Mouse (Mus musculus) liver, embryonic 15.5 days (tissue): ENCODE data around the gene Fgd5. TPM values are rescaled to one million over a fixed set of nuclear protein-coding genes. Genes with fewer than 3 reads are reported as not detected.

Experiments
- ATAC-seq: fragments of 200-750 bp; cut with Nextera tagmentation; 2 replicates; pipeline ENCODE4 v1.8.0; 2017; ENCODE audit warnings: moderate number of reproducible peaks, mild to moderate bottlenecking, moderate library complexity; ENCODE audit not compliant: insufficient read depth
- H3K27ac ChIP-seq: fragments of 300-500 bp; sonication (generic); replicated peaks from 2 replicates; pipeline ENCODE4 v1.5.1; 2015; ENCODE audit warnings: mild to moderate bottlenecking, inconsistent platforms
- H3K27me3 ChIP-seq: fragments of 300-500 bp; sonication (generic); 2 replicates; pipeline ENCODE4 v1.6.1; 2015; ENCODE audit warnings: mild to moderate bottlenecking, inconsistent platforms
- H3K36me3 ChIP-seq: fragments of 300-500 bp; sonication (generic); replicated peaks from 2 replicates; pipeline ENCODE4 v1.6.1; 2015; ENCODE audit warnings: moderate library complexity, mild to moderate bottlenecking, inconsistent platforms
- H3K4me1 ChIP-seq: fragments of 300-500 bp; sonication (generic); replicated peaks from 2 replicates; pipeline ENCODE4 v1.6.1; 2015; ENCODE audit warnings: inconsistent platforms
- H3K4me2 ChIP-seq: fragments of 300-500 bp; sonication (generic); 2 replicates; pipeline ENCODE4 v1.6.1; 2015; ENCODE audit warnings: moderate library complexity, mild to moderate bottlenecking, inconsistent platforms
- H3K4me3 ChIP-seq: fragments of 300-500 bp; sonication (generic); replicated peaks from 2 replicates; pipeline ENCODE4 v1.5.1; 2015; ENCODE audit warnings: mild to moderate bottlenecking, inconsistent platforms
- H3K9ac ChIP-seq: fragments of 300-500 bp; sonication (generic); 2 replicates; pipeline ENCODE4 v1.6.1; 2015; ENCODE audit warnings: moderate library complexity, mild to moderate bottlenecking, inconsistent platforms
- H3K9me3 ChIP-seq: fragments of 300-500 bp; sonication (generic); replicated peaks from 2 replicates; pipeline ENCODE4 v1.6.1; 2016; ENCODE audit warnings: inconsistent platforms
- WGBS: fragments of 180-500 bp; shearing (Covaris S2); methylation state at CpG from one replicate; pipeline ENCODE4 v1.1.7; 2015; ENCODE audit warnings: mixed read lengths; ENCODE audit not compliant: insufficient replicate concordance; 5-methylcytosine and 5-hydroxymethylcytosine counted together
- polyA plus RNA-seq: library from polyadenylated mRNA; unstranded; fragments of >200 nt; fragmentation: Nextera tagmentation; extraction: Ambion mirVana; gene quantifications from 2 replicates; pipeline ENCODE4 v1.2.1, GENCODE M21; 2015

Fgd5 gene
- polyA plus RNA-seq, 1 experiment from 2014 or later, result 2.0 TPM

GRCm38 (mm10) chr6:92093869-92094268 is 115.2 kb downstream of the Fgd5 start:
- H3K4me1 ChIP-seq, result peaks cover 50% of the 10 kb centered on the region
- no peaks in the 10 kb centered on the region for H3K36me3 ChIP-seq
- no peak overlapping the region for H3K27ac ChIP-seq
- peak overlapping the region; percentile 82; the same call in 1 of the 2 replicates for H3K4me2 ChIP-seq
- no peak overlapping the region for H3K4me3 ChIP-seq
- no peak overlapping the region for H3K9ac ChIP-seq
- H3K9me3 ChIP-seq, result no peaks in the 10 kb centered on the region
- H3K27me3 ChIP-seq, result no peaks in the 10 kb centered on the region
- no peak for ATAC-seq
- 19% methylated on average over 2 of the region's 2 CpGs for WGBS

GRCm38 (mm10) chr6:92100679-92101360 is 122.1 kb downstream of the Fgd5 start:
- H3K4me3 ChIP-seq, result no peak overlapping the region
- no peak for ATAC-seq
- no peak overlapping the region for H3K4me2 ChIP-seq
- no peaks in the 10 kb centered on the region for H3K36me3 ChIP-seq
- no peaks in the 10 kb centered on the region for H3K27me3 ChIP-seq
- 61% methylated on average over 2 of the region's 2 CpGs for WGBS
- no peaks in the 10 kb centered on the region for H3K9me3 ChIP-seq
- H3K27ac ChIP-seq, result no peak overlapping the region
- peaks cover 11% of the 10 kb centered on the region for H3K4me1 ChIP-seq
- H3K9ac ChIP-seq, result no peak overlapping the region

- Histone ChIP-seq H3K4me2 (no peak overlapping the region), H3K4me1 (no peaks in the 10 kb centered on the region), H3K27ac (no peak overlapping the region), H3K27me3 (no peaks in the 10 kb centered on the region), H3K9me3 (no peaks in the 10 kb centered on the region), H3K36me3 (0 out of 2 replicates have a peak, but pooled peaks cover 5% of the 10 kb centered on the region), H3K4me3 (no peak overlapping the region), H3K9ac (no peak overlapping the region)
- no peak for ATAC-seq
These were observed 145.9 kb downstream of the Fgd5 start for GRCm38 (mm10) chr6:92124547-92124946.

Other genes starting within 250 kb of the Fgd5 start
- 0.10 and 0.12 TPM in 2 replicates for gene Grip2, start 151.6 kb upstream of the Fgd5 start, polyA plus RNA-seq
- gene Ccdc174, start 100.8 kb upstream of the Fgd5 start, polyA plus RNA-seq, result 9.2 and 11.7 TPM in 2 replicates
- 0.08 and 0.13 TPM in 2 replicates for gene 4930590J08Rik, start 76.1 kb upstream of the Fgd5 start, polyA plus RNA-seq
- gene Nr2c2, start 112.5 kb downstream of the Fgd5 start, polyA plus RNA-seq, result 6.8 and 8.5 TPM in 2 replicates
- gene Mrps25, start 205.2 kb downstream of the Fgd5 start, polyA plus RNA-seq, result 34.1 and 42.4 TPM in 2 replicates
- 6.6 and 7.6 TPM in 2 replicates for gene Rbsn, start 236.0 kb downstream of the Fgd5 start, polyA plus RNA-seq